Mouse (Mus musculus): ENCODE data around the gene Flywch1. TPM values are rescaled to one million over a fixed set of nuclear protein-coding genes. Genes with fewer than 3 reads are reported as not detected.

Gene Flywch1
- polyA plus RNA-seq, 1 experiment, result 53.7 TPM

- Histone ChIP-seq H3K4me1 (peaks cover 7% of the 10 kb centered on the region), H3K4me3 (replicated peaks) (no peak overlapping the region), H3K36me3 (replicated peaks; ENCODE audit: low read length) (peaks cover 50% of the 10 kb centered on the region), H3K9me3 (no peaks in the 10 kb centered on the region), H3K27me3 (replicated peaks) (no peaks in the 10 kb centered on the region)
- TF ChIP-seq GATA1 (IDR thresholded peaks at IDR 0.05; ENCODE audit: borderline replicate concordance, low read length) (no peak), FLI1 (IDR thresholded peaks at IDR 0.05; ENCODE audit: low read length) (no peak)
Measured at GRCm38 (mm10) chr17:23762976-23763375, 8.4 kb downstream of the Flywch1 start.

GRCm38 (mm10) chr17:23761155-23761554 is 10.2 kb downstream of the Flywch1 start:
- Histone ChIP-seq H3K4me1 (peaks cover 9% of the 10 kb centered on the region), H3K9me3 (no peaks in the 10 kb centered on the region), H3K36me3 (replicated peaks; ENCODE audit: low read length) (peaks cover 66% of the 10 kb centered on the region), H3K27me3 (replicated peaks) (no peaks in the 10 kb centered on the region), H3K4me3 (replicated peaks) (no peak overlapping the region)
- TF ChIP-seq FLI1 (IDR thresholded peaks at IDR 0.05; ENCODE audit: low read length) (no peak), GATA1 (IDR thresholded peaks at IDR 0.05; ENCODE audit: borderline replicate concordance, low read length) (no peak)

GRCm38 (mm10) chr17:23760231-23760630 is 11.2 kb downstream of the Flywch1 start:
- Histone ChIP-seq H3K36me3 (replicated peaks; ENCODE audit: low read length) (peaks cover 75% of the 10 kb centered on the region), H3K9me3 (no peaks in the 10 kb centered on the region), H3K4me1 (peaks cover 16% of the 10 kb centered on the region), H3K27me3 (replicated peaks) (no peaks in the 10 kb centered on the region), H3K4me3 (replicated peaks) (no peak overlapping the region)
- TF ChIP-seq FLI1 (IDR thresholded peaks at IDR 0.05; ENCODE audit: low read length) (no peak), GATA1 (IDR thresholded peaks at IDR 0.05; ENCODE audit: borderline replicate concordance, low read length) (no peak)

- Histone ChIP-seq H3K4me3 (replicated peaks) (no peak overlapping the region), H3K27me3 (replicated peaks) (no peaks in the 10 kb centered on the region), H3K9me3 (no peaks in the 10 kb centered on the region), H3K4me1 (peaks cover 15% of the 10 kb centered on the region), H3K36me3 (replicated peaks; ENCODE audit: low read length) (peaks cover 78% of the 10 kb centered on the region)
- TF ChIP-seq FLI1 (IDR thresholded peaks at IDR 0.05; ENCODE audit: low read length), result no peak
- no peak for TF ChIP-seq GATA1 (IDR thresholded peaks at IDR 0.05; ENCODE audit: borderline replicate concordance, low read length)
Measured at GRCm38 (mm10) chr17:23758801-23759200, 12.6 kb downstream of the Flywch1 start.

- H3K9me3 ChIP-seq, result no peaks in the 10 kb centered on the region
- peaks cover 8% of the 10 kb centered on the region for H3K4me1 ChIP-seq
- no peak overlapping the region for H3K4me3 ChIP-seq (replicated peaks)
- H3K36me3 ChIP-seq (replicated peaks; ENCODE audit: low read length), result peaks cover 85% of the 10 kb centered on the region
- TF ChIP-seq GATA1 (IDR thresholded peaks at IDR 0.05; ENCODE audit: borderline replicate concordance, low read length) (no peak), FLI1 (IDR thresholded peaks at IDR 0.05; ENCODE audit: low read length) (no peak)
- no peaks in the 10 kb centered on the region for H3K27me3 ChIP-seq (replicated peaks)
Measured at GRCm38 (mm10) chr17:23757581-23757980, 13.8 kb downstream of the Flywch1 start.

- H3K9me3 ChIP-seq, result no peaks in the 10 kb centered on the region
- H3K27me3 ChIP-seq (replicated peaks), result no peaks in the 10 kb centered on the region
- peaks cover 8% of the 10 kb centered on the region for H3K4me1 ChIP-seq
- TF ChIP-seq GATA1 (IDR thresholded peaks at IDR 0.05; ENCODE audit: borderline replicate concordance, low read length) (no peak), FLI1 (IDR thresholded peaks at IDR 0.05; ENCODE audit: low read length) (no peak)
- peaks cover 82% of the 10 kb centered on the region for H3K36me3 ChIP-seq (replicated peaks; ENCODE audit: low read length)
- no peak overlapping the region for H3K4me3 ChIP-seq (replicated peaks)
Measured at GRCm38 (mm10) chr17:23755689-23756088, 15.7 kb downstream of the Flywch1 start.

GRCm38 (mm10) chr17:23749400-23750191 is 21.8 kb downstream of the Flywch1 start:
- Histone ChIP-seq H3K9me3 (no peaks in the 10 kb centered on the region), H3K4me3 (replicated peaks) (peak overlapping the region; percentile 92), H3K36me3 (replicated peaks; ENCODE audit: low read length) (peaks cover 31% of the 10 kb centered on the region), H3K4me1 (peaks cover 50% of the 10 kb centered on the region), H3K27me3 (replicated peaks) (peaks cover 30% of the 10 kb centered on the region)
- no peak for TF ChIP-seq FLI1 (IDR thresholded peaks at IDR 0.05; ENCODE audit: low read length)
- no peak for TF ChIP-seq GATA1 (IDR thresholded peaks at IDR 0.05; ENCODE audit: borderline replicate concordance, low read length)

- H3K27me3 ChIP-seq (replicated peaks), result peaks cover 38% of the 10 kb centered on the region
- no peaks in the 10 kb centered on the region for H3K9me3 ChIP-seq
- TF ChIP-seq FLI1 (IDR thresholded peaks at IDR 0.05; ENCODE audit: low read length) (no peak), GATA1 (IDR thresholded peaks at IDR 0.05; ENCODE audit: borderline replicate concordance, low read length) (no peak)
- peak overlapping the region; percentile 92 for H3K4me3 ChIP-seq (replicated peaks)
- H3K36me3 ChIP-seq (replicated peaks; ENCODE audit: low read length), result peaks cover 27% of the 10 kb centered on the region
- H3K4me1 ChIP-seq, result peaks cover 53% of the 10 kb centered on the region
Measured at GRCm38 (mm10) chr17:23748631-23749391, 22.6 kb downstream of the Flywch1 start.

- peaks cover 46% of the 10 kb centered on the region for H3K27me3 ChIP-seq (replicated peaks)
- H3K4me3 ChIP-seq (replicated peaks), result no peak overlapping the region
- no peak for TF ChIP-seq FLI1 (IDR thresholded peaks at IDR 0.05; ENCODE audit: low read length)
- no peak for TF ChIP-seq GATA1 (IDR thresholded peaks at IDR 0.05; ENCODE audit: borderline replicate concordance, low read length)
- H3K36me3 ChIP-seq (replicated peaks; ENCODE audit: low read length), result peaks cover 20% of the 10 kb centered on the region
- H3K9me3 ChIP-seq, result no peaks in the 10 kb centered on the region
- peaks cover 57% of the 10 kb centered on the region for H3K4me1 ChIP-seq
Measured at GRCm38 (mm10) chr17:23748026-23748425, 23.4 kb downstream of the Flywch1 start.

- Histone ChIP-seq H3K4me1 (peaks cover 60% of the 10 kb centered on the region), H3K36me3 (replicated peaks; ENCODE audit: low read length) (peaks cover 14% of the 10 kb centered on the region), H3K4me3 (replicated peaks) (no peak overlapping the region), H3K27me3 (replicated peaks) (peaks cover 51% of the 10 kb centered on the region), H3K9me3 (peaks cover under 1% of the 10 kb centered on the region; the same call in 1 of the 2 replicates)
- TF ChIP-seq GATA1 (IDR thresholded peaks at IDR 0.05; ENCODE audit: borderline replicate concordance, low read length) (no peak), FLI1 (IDR thresholded peaks at IDR 0.05; ENCODE audit: low read length) (no peak)
Measured at GRCm38 (mm10) chr17:23747471-23747870, 23.9 kb downstream of the Flywch1 start.

Measured in megakaryocyte, embryonic 14.5 days (primary cell).